Mouse (Mus musculus) gastrocnemius, adult 2 months (tissue): ENCODE measurements around the gene Mapk1ip1l. TPM values are rescaled to one million over a fixed set of nuclear protein-coding genes. Genes with fewer than 3 reads are reported as not detected.

ENCODE experiments used
- DNase-seq: peaks from one replicate; pipeline ENCODE4 v3.0.0; 2022
- H3K27ac ChIP-seq: fragments of 200-600 bp; 2 replicates; pipeline ENCODE4 v1.8.1; 2022; ENCODE audit warnings: mild to moderate bottlenecking
- H3K4me3 ChIP-seq: fragments of 200-600 bp; 2 replicates; pipeline ENCODE4 v1.8.1; 2022; ENCODE audit warnings: mild to moderate bottlenecking, moderate library complexity
- CTCF ChIP-seq: fragments of 200-600 bp; IDR thresholded peaks from 2 replicates; pipeline ENCODE4 v1.8.1; 2022; ENCODE audit warnings: antibody characterized with exemption, mild to moderate bottlenecking, moderate library complexity
- intact Hi-C: fragments of 180-260 bp; cut with DNase I; formaldehyde crosslinking; loops from one replicate; pipeline ENCODE4 v1.15.1; 2025
- total RNA-seq, 2 experiments: library from RNA; stranded (reverse); gene quantifications; 2 replicates each; pipeline ENCODE4 v1.2.3; 2021

Gene Mapk1ip1l
- total RNA-seq, 2 experiments from 2014 or later: 27.8 to 28.1 TPM

DNA sequence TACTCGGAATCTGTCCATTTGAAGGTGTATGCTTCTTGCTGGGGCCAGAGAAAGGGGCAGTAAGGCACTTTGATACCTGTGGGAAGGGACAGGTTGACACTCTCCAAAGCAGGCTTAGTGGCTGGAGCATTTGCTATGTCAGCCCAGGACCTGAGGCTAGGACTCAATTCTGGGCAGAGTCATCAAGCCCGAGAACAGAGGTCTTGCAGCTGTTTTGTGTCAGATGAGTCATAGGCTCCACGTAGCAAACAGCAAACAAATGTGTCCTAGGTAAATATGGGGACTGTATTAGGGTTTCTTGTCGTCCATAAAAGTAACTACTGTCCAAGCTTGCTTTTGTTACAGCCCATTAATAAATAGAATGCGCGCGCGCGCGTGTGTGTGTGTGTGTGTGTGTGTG is 54.2 kb downstream of the Mapk1ip1l start:
- no peak overlapping the region for H3K4me3 ChIP-seq
- intact Hi-C loops: no loop called here
- TF ChIP-seq CTCF: no peak
- no peak for DNase-seq
- no peak overlapping the region for H3K27ac ChIP-seq

DNA sequence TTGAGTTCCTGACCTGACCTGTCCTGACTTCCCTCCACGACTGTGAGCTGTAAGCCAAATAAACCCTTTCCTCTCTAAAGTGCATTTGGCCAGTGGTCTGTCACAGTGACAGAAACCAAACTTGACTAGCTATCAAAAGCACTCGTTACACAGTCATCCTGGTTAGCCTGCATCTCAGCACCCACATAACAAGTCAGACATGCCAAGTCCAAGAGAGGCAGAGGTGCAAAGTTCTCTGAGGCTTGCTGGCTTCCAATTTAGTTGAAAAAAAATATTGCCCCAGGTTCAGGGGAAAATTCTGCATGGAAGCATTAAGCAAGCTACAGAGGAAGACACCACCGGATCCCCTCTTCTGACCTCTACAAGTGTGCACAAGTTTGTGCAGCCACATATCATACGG is 55.2 kb downstream of the Mapk1ip1l start:
- no peak overlapping the region for H3K4me3 ChIP-seq
- no peak for DNase-seq
- H3K27ac ChIP-seq: no peak overlapping the region
- intact Hi-C loops: no loop called here
- no peak for TF ChIP-seq CTCF

DNA sequence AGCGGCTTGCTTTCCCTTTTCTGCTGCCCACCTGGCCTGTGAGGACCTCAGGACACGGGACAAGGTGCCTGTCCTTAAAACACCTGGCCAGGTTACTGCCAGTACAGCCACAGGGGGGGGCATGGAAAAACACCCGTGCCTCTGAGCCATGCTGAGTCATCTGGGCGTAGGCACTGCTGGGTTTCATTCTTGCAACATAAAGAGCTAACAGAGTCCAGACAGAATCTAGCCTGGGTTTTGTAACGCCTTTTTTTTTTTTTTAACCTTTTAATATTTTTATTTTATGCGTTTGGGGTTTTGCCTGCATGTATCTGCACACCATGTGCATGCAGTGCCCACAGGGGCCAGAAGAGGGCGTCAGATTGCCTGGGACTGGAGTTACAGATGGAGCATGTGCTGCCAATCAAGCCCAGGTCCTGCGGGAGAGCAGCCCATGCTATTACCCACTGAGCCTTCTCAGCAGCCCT is 56.1 kb downstream of the Mapk1ip1l start:
- peak; percentile 32 for TF ChIP-seq CTCF
- intact Hi-C loops: no loop called here
- no peak overlapping the region for H3K27ac ChIP-seq
- H3K4me3 ChIP-seq: no peak overlapping the region
- DNase-seq: no peak

DNA sequence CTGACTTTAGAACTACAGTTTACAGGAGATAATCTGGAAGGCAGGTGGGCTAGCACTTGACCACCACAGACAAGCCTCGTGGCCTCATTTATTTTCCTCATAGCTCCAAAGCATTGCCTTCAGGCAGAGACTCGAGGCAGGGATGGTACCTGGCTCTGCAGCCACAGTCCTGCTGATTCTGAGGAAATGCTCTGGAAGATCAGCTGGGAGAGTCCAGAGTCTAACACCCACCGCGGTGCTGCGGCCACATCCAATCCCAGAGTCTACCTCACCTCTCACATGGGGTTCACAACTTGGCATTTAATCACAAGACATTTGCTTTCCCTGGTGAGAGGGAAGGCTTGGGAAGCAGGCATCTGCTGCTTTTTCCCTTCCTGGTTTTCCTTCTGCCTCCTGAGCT is 56.9 kb downstream of the Mapk1ip1l start:
- H3K27ac ChIP-seq: no peak overlapping the region
- intact Hi-C loops: no loop called here
- no peak overlapping the region for H3K4me3 ChIP-seq
- no peak for TF ChIP-seq CTCF
- DNase-seq: no peak

DNA sequence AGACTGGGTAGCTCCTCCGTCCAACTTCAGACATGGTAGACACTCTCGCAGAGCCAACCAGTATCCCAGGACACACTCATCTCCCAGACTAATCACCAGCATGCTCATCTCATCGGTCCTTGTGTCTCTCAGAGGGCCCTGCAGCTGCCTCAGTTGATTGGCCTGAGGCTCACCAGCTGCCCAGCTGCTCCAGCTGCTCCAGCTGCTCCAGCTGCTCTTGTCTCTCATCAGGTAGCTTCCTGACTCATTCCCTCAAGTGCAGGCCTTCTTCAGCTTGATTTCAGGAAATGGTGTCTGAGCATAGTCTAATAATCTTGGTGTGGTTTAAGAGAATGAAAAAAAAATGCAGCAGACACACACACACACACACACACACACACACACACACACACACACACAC is 58.6 kb downstream of the Mapk1ip1l start:
- Histone ChIP-seq H3K27ac (no peak overlapping the region), H3K4me3 (no peak overlapping the region)
- no peak for DNase-seq
- TF ChIP-seq CTCF: no peak
- intact Hi-C loops: no loop called here

DNA sequence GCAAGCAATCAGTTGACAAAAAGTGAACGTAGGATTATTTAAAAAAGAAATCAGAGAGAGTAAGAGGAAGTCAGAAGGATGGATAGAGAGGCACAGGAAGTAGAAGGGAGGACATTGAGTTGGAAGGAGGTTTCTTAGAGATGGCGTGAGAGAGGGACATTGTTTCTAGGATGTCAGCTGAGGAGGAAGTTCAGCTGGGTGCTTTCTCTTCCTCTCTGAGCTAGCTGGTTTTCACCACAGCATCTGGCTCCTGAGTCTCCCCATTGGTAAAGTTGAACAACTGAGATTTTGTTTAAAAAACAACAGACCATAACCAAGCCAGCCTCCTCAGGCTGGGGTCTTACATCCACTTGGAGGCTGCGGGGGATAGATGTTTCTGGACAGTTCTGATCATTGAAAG is 61.5 kb downstream of the Mapk1ip1l start:
- DNase-seq: no peak
- Histone ChIP-seq H3K4me3 (no peak overlapping the region), H3K27ac (no peak overlapping the region)
- intact Hi-C loops: no loop called here
- no peak for TF ChIP-seq CTCF

DNA sequence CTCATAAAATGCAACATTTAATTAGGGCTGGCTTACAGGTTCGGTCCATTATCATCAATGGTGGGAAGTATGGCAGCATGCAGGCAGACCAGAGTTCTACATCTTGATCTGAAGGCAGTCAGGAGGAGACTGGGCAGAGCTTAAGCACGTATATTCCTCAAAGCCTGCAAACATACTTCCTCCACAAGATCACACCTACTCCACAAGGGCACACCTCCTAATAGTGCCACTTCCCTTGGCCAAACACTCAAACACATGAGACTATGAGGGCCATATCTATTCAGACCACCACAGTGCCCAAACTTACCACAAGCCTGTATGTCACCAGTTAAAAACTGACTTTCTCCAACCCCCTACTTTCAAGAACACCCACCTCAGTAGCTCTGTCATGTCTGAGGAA is 63.4 kb downstream of the Mapk1ip1l start:
- DNase-seq: no peak
- no peak for TF ChIP-seq CTCF

GRCm38 (mm10) chr14:47361899-47362298 is 63.8 kb downstream of the Mapk1ip1l start:
- intact Hi-C loops: no loop called here
- TF ChIP-seq CTCF: no peak
- DNase-seq: no peak
- H3K27ac ChIP-seq: no peak overlapping the region
- no peak overlapping the region for H3K4me3 ChIP-seq

More for the DNA sequence above, 63.4 kb downstream of the Mapk1ip1l start:
- Histone ChIP-seq H3K4me3 (no peak overlapping the region), H3K27ac (no peak overlapping the region)
- intact Hi-C loops: no loop called here

GRCm38 (mm10) chr14:47364742-47365449 is 66.8 kb downstream of the Mapk1ip1l start:
- intact Hi-C loops: no loop called here
- DNase-seq: peak; percentile 28

GRCm38 (mm10) chr14:47366881-47367321 is 68.8 kb downstream of the Mapk1ip1l start:
- TF ChIP-seq CTCF: no peak
- intact Hi-C loops: no loop called here
- H3K27ac ChIP-seq: no peak overlapping the region
- H3K4me3 ChIP-seq: no peak overlapping the region
- DNase-seq: no peak

More at GRCm38 (mm10) chr14:47364742-47365449, 66.8 kb downstream of the Mapk1ip1l start:
- TF ChIP-seq CTCF: no peak
- Histone ChIP-seq H3K27ac (no peak overlapping the region), H3K4me3 (no peak overlapping the region; the same call in 1 of the 2 replicates)

DNA sequence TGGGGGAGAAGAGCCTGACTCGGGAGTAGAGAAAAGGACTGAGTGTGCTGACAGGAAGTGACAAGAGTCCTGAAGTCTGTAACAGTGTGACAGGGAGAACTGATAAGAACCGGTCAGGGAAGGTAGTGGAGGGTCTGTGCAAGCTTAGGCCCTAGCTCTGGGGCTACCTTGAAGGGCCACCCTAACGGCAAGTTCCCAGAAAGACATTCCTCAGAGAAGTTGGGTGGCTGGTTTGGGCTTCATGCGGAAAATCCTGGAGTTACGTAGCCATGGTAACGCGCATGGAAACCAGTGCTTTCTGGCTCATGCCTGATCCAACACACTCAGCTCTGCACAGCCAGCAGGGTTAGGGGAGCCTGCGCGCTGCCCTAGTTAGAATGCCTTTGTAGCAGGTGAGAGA is 69.4 kb downstream of the Mapk1ip1l start, which contains the start of gene Lgals3:
Gene Lgals3 (plus strand): TSS at position 291 of the 400 bp plus-strand sequence.
- intact Hi-C loops: no loop called here
- Histone ChIP-seq H3K4me3 (no peak within 1 kb of the TSS), H3K27ac (no peak within 1 kb of the TSS)
- DNase-seq: no peak
- TF ChIP-seq CTCF: no peak

- no peak for TF ChIP-seq CTCF
- intact Hi-C loops: no loop called here
- no peak overlapping the region for H3K27ac ChIP-seq
- no peak overlapping the region for H3K4me3 ChIP-seq
- no peak for DNase-seq
Observed at GRCm38 (mm10) chr14:47369741-47370140, 71.7 kb downstream of the Mapk1ip1l start.

- intact Hi-C loops: no loop called here
- H3K4me3 ChIP-seq: no peak overlapping the region
- no peak for DNase-seq
- no peak overlapping the region for H3K27ac ChIP-seq
- no peak for TF ChIP-seq CTCF
Observed at GRCm38 (mm10) chr14:47370790-47371189, 72.7 kb downstream of the Mapk1ip1l start.

GRCm38 (mm10) chr14:47371689-47372088 is 73.6 kb downstream of the Mapk1ip1l start:
- TF ChIP-seq CTCF: no peak
- DNase-seq: no peak
- intact Hi-C loops: no loop called here
- Histone ChIP-seq H3K4me3 (no peak overlapping the region), H3K27ac (no peak overlapping the region)

Other genes with a start within 250 kb of the Mapk1ip1l start
- gene Gch1, start 108.9 kb upstream of the Mapk1ip1l start, total RNA-seq: 1 to 10 TPM; 2.3 to 3.0 TPM
- gene Wdhd1, start 21.4 kb upstream of the Mapk1ip1l start, total RNA-seq: 1 to 10 TPM in 1 of 2 experiments, under 1 TPM in 1; 0.31 to 1.6 TPM
- 10 to 100 TPM in 1 of 2 experiments, 1 to 10 TPM in 1; 6.3 to 11.3 TPM for gene Socs4, start 21.3 kb upstream of the Mapk1ip1l start, total RNA-seq
- 1 to 10 TPM; 2.9 to 4.0 TPM for gene Lgals3, start 69.5 kb downstream of the Mapk1ip1l start, total RNA-seq
- gene Dlgap5, start 120.1 kb downstream of the Mapk1ip1l start, total RNA-seq: not detected
- 10 to 100 TPM; 10.7 to 12.3 TPM for gene Fbxo34, start 152.2 kb downstream of the Mapk1ip1l start, total RNA-seq